Mouse (Mus musculus): ENCODE measurements around the gene Fchsd2.

DNA sequence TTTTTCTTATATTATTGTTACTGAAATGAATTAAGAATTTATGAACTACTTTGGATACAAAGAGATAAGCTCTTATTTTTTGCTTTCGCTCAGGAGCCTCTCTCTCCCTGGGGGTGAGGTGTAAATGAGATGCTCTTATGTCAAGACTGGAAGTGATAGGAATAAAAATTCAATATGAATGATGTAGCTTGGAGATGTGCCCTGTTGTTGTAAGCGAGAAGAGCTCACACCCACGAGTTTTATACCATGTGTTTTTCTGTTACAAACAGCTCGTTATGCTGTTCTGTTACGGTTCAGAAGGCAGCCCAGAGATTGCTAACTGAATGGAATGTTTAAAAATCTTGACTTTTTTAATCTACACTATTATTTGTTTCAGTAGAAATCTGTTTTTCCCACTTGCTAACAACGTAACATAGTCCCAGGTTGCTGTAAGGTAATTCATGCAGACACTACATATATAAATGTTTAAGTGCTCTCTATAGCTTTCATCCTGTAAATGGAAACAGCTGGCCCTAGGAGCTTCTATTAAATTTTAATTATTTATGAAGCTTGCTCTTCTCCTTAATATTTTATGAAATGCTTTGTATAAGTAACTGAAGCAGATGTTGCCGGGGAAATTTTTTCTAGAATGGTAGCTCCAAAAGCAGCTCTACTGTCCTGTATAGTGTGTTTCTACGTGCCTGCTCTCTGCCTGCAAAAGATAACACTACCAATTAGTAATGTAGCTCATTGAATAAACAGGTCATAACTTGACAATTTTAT is 144.2 kb downstream of the Fchsd2 start:
- TF ChIP-seq GATA1 (IDR thresholded peaks at IDR 0.05; ENCODE audit: low read length) (no peak), TAL1 (IDR thresholded peaks at IDR 0.05; ENCODE audit: low read length) (no peak)
